Mouse (Mus musculus): ENCODE results near the gene Ugt1a5.
"Not testable (repeated sequence)": the region's sequence is repeated elsewhere in the genome, so short reads cannot be mapped to it uniquely, and the experiment has no call there.

Gene Ugt1a5

GRCm38 (mm10) chr1:88224029-88224776, 58.4 kb downstream of the Ugt1a5 start:
- no peak for DNase-seq (ENCODE audit: low read depth, low spot score)

- not testable (repeated sequence) for DNase-seq (ENCODE audit: low read depth, low spot score)
These were observed 59.5 kb downstream of the Ugt1a5 start for GRCm38 (mm10) chr1:88225301-88225700.

- DNase-seq (ENCODE audit: low read depth, low spot score): no peak
These were observed 59.9 kb downstream of the Ugt1a5 start for GRCm38 (mm10) chr1:88225741-88226140.

- no peak for DNase-seq (ENCODE audit: low read depth, low spot score)
These were observed 61.0 kb downstream of the Ugt1a5 start, which contains the start of gene Mroh2a for GRCm38 (mm10) chr1:88226670-88227379. Mroh2a (plus strand) TSS chr1:88226986.

DNA sequence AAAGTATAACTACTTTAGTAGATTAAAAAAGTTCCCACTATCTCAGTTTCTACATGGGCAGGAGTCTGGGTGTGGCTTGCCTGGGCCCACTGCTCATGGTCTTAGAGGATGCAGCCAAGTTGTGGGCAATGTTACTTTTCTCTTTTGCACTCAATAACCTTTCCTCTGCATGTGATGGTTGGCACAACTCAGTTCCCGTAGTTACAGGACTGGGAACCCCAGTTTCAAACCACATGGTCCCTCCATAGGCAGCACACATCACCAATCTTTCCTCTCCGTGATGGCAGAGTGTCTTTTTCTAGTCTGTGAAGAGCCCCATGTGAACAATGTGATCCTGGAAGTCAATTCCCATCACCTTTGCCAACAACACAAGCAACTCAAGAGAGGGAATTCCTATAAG, 61.7 kb downstream of the Ugt1a5 start:
- no peak for DNase-seq (ENCODE audit: low read depth, low spot score)

DNA sequence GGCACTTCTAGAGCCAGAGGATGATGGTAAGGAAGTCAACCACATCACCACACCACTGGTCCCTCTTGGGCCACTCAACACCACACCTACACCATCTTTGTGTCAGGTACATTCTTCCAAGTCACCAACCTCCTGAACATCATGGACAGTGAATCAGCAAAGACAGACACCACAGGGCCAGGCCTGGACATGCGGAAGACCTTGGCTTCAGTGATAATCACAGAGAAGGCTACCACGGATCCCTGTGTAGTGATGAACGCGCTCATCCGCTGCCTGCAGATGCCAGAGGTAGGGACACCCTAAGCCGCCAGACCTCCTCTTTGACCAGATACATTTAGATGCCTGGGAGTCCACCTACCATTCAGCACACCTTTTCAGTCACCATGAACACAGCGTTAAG, 62.3 kb downstream of the Ugt1a5 start:
- no peak for DNase-seq (ENCODE audit: low read depth, low spot score)

GRCm38 (mm10) chr1:88229566-88229965, 63.8 kb downstream of the Ugt1a5 start:
- DNase-seq (ENCODE audit: low read depth, low spot score): no peak

GRCm38 (mm10) chr1:88229986-88230385, 64.2 kb downstream of the Ugt1a5 start:
- DNase-seq (ENCODE audit: low read depth, low spot score): no peak

DNA sequence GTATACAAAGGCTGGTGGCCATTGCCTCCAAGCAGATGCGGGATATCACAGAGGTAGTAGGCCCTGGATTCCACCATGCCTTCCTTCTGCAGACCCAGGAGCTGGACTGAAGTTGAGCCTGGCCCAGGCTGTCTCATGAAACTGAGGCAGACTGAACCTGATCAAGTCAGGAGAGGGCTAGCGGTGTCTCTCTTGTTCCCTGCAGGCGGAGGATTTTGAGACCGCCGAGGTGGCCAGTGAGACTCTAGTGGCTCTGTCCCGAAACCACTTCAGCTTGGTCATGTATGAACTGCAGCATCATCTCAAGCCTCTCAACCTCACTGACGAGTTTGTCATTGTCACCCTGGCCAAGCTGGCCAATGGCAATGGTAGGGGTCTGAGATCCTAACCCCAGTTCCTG, 64.6 kb downstream of the Ugt1a5 start:
- DNase-seq (ENCODE audit: low read depth, low spot score): no peak

DNA sequence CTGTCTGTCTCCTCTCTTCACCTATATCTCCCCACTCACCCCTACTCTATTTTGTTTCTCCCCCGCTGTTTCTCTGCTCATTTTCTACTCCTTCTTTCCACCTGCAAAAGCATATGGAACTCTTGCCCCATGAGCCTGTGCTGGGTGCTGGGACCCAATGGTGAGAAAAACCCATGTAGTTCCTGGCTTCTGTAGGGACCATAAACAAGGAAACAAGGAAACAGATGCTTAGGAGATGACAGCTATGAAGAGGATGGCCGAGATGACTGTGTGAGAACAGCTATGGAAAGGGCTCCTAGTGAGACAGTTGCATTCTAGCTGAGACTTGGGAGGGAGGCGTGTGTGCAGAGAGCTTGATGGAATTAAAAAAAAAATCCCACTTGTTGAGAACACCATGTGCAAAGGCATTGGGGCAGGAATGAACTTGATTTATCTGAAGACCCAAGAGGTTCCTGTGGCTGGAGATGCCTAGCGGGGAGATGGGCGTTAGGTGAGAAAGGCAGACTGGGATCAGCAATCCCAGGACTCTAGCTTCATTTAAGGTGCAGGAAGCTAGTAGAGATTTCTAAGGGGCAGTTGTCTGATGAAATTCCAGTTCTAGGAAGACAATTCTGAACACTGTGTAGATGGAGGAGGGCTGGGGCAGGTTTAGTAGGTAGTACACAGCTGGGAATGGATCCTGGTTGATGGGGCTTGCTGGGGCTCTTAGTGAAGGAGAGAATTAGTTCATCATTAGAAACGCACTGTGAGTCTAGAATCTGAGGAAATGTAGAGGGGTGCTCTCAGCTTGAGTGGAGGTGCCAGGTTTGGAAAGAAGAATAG, 65.4 kb downstream of the Ugt1a5 start:
- no peak for DNase-seq (ENCODE audit: low read depth, low spot score)

GRCm38 (mm10) chr1:88231803-88232499, 66.1 kb downstream of the Ugt1a5 start:
- no peak for DNase-seq (ENCODE audit: low read depth, low spot score)

DNA sequence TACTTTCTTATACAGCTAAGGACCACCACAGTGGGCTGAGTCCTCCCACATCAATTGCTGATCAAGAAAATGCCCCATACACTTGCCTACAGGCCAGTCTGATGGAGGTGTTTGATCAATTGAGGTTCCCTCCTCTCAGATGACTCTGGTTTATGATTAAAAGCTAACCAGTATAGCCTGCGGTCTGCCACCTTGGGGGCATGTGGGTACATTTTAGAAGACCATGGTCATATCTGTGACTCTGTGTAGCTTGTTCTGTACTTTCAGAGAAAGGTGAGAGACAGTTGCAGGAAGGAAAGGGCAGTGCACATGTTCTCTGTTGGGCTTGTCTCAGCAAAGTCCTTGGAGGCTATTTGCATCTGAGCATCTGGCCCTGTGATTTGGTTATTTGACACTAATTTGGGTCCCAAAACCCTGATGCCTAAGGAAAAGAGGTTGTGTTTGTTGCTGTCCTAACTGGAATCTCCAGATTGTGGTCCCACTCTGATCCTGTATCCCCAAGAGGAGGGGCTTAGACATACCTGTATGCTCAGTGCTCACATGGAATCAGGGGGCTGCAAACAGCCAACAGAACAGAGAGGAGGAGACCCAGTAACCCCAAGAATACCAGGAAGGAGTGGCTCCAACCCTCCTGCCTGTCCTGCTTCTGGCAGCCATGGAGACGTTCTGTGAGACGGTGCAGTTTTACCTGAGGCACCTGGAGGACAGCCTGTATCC, 67.0 kb downstream of the Ugt1a5 start:
- no peak for DNase-seq (ENCODE audit: low read depth, low spot score)

DNA sequence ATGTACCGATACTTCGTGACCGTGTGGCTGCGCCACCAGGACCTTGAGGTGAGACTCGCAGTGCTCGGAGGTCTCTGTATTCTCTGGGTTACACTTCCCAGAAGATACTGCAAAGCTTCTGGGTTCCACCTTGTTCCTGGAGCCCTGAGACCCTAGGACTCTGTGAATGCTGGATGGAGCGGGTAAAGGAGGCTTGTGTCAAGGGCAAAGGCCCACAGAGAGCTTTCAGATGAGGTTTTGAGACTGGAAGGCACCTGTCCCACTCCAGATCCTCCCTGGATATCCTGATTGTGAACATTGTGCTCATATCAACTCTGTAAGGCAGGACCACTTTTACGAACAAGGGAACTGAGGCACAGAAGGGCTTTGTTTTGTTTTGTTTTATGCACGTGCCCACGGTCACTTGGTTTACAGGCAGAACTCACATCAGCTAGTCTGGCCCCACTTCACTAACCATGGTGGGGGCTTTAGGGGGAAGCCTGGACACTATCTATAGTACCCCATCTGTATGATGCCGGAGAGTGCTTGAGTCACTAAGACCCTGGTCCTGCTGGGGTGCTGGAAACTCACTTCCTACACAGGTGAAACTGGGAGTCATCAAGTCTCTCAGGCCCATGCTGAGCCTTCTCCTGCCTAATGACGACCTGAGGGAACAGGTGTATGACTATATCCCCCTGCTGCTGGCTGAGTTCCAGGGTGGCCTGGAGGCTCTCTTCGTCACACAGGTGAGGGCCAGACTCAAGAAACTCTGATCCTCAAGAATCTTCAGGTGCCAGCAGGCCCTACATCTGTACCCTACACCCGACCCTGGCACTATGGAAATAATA, 67.8 kb downstream of the Ugt1a5 start:
- DNase-seq (ENCODE audit: low read depth, low spot score): no peak

GRCm38 (mm10) chr1:88234248-88234610, 68.4 kb downstream of the Ugt1a5 start:
- DNase-seq (ENCODE audit: low read depth, low spot score): no peak

GRCm38 (mm10) chr1:88234646-88235045, 68.8 kb downstream of the Ugt1a5 start:
- no peak for DNase-seq (ENCODE audit: low read depth, low spot score)

GRCm38 (mm10) chr1:88235046-88235893, 69.5 kb downstream of the Ugt1a5 start:
- DNase-seq (ENCODE audit: low read depth, low spot score): no peak

GRCm38 (mm10) chr1:88235894-88236415, 70.1 kb downstream of the Ugt1a5 start:
- DNase-seq (ENCODE audit: low read depth, low spot score): no peak

GRCm38 (mm10) chr1:88237311-88237710, 71.5 kb downstream of the Ugt1a5 start:
- no peak for DNase-seq (ENCODE audit: low read depth, low spot score)

DNA sequence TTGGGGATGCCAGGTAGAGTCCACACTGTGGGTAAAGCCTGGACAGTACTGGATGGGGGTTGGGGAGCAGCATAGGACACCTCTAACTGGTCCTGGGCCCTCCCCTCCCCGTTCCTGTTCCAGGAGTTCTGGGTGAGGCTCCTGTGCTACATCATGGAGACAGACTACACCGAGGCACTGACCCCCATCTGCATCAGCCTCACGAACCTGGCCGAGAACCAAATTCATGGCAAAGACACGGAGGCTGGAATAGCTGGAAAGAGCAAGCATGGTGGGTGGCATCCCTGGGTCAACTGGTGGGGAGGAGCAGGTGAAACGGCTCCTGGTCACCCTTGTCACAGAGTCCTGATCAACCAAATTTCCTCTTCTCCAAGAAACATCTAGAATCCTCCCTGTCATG, 73.0 kb downstream of the Ugt1a5 start:
- no peak for DNase-seq (ENCODE audit: low read depth, low spot score)

All from 3T3-L1 (cell line).